Mouse (Mus musculus) left cerebral cortex, adult 2 months (tissue): ENCODE measurements around the gene Bcdin3d. TPM values are rescaled to one million over a fixed set of nuclear protein-coding genes. Genes with fewer than 3 reads are reported as not detected.

Source experiments
- DNase-seq, 2 experiments: peaks; one replicate each; pipeline ENCODE4 v3.0.0; 2021 to 2022; ENCODE audit warnings: low spot score in 2 of 2, mixed read lengths in 1 of 2; ENCODE audit errors: extremely low spot score in 1 of 2
- H3K27ac ChIP-seq: fragments of 200-600 bp; 2 replicates; pipeline ENCODE4 v1.8.1; 2022
- H3K4me3 ChIP-seq: fragments of 200-600 bp; 2 replicates; pipeline ENCODE4 v1.8.1; 2022
- CTCF ChIP-seq: fragments of 200-600 bp; IDR thresholded peaks from 2 replicates; pipeline ENCODE4 v1.8.1; 2022; ENCODE audit warnings: antibody characterized with exemption, mild to moderate bottlenecking, moderate library complexity
- intact Hi-C: fragments of 180-260 bp; cut with DNase I; formaldehyde crosslinking; loops from one replicate; pipeline ENCODE4 v1.15.1; 2025
- total RNA-seq, 2 experiments: library from RNA; stranded (reverse); gene quantifications; 2 replicates each; pipeline ENCODE4 v1.2.3; 2021

The Bcdin3d gene
- total RNA-seq, 2 experiments from 2014 or later, result 3.7 to 5.4 TPM

GRCm38 (mm10) chr15:99501292-99502260 is 27.0 kb upstream of the Bcdin3d start:
- intact Hi-C loops, result no loop called here
- Histone ChIP-seq H3K4me3 (no peak overlapping the region), H3K27ac (peak overlapping the region; percentile 81)
- TF ChIP-seq CTCF, result no peak
- peak; percentile 61 to 63 for DNase-seq

GRCm38 (mm10) chr15:99500320-99500719 is 25.8 kb upstream of the Bcdin3d start:
- Histone ChIP-seq H3K27ac (no peak overlapping the region), H3K4me3 (no peak overlapping the region)
- no peak for DNase-seq
- intact Hi-C loops, result no loop called here
- TF ChIP-seq CTCF, result no peak

GRCm38 (mm10) chr15:99499726-99500125 is 25.2 kb upstream of the Bcdin3d start:
- no peak for DNase-seq
- Histone ChIP-seq H3K4me3 (no peak overlapping the region), H3K27ac (peak overlapping the region; percentile 44; the same call in 1 of the 2 replicates)
- TF ChIP-seq CTCF, result no peak
- intact Hi-C loops, result loop anchor here (5.0 kb wide), 4 partner anchors 83 to 408 kb away; partner anchors contain the start of gene Cers5

- no peak for TF ChIP-seq CTCF
- intact Hi-C loops, result loop anchor here (5.0 kb wide), 4 partner anchors 84 to 409 kb away; partner anchors contain the start of gene Cers5
- no peak for DNase-seq
These were observed 24.3 kb upstream of the Bcdin3d start for GRCm38 (mm10) chr15:99498781-99499180.

GRCm38 (mm10) chr15:99498356-99498755 is 23.8 kb upstream of the Bcdin3d start:
- TF ChIP-seq CTCF, result no peak
- intact Hi-C loops, result loop anchor here (5.0 kb wide), 4 partner anchors 84 to 409 kb away; partner anchors contain the start of gene Cers5
- Histone ChIP-seq H3K27ac (peak overlapping the region; percentile 73), H3K4me3 (no peak overlapping the region)
- no peak for DNase-seq

More at GRCm38 (mm10) chr15:99498781-99499180, 24.3 kb upstream of the Bcdin3d start:
- H3K4me3 ChIP-seq, result no peak overlapping the region
- peak overlapping the region; percentile 73 for H3K27ac ChIP-seq

GRCm38 (mm10) chr15:99497527-99498242 is 23.2 kb upstream of the Bcdin3d start:
- Histone ChIP-seq H3K27ac (peak overlapping the region; percentile 89), H3K4me3 (0 out of 2 replicates have a peak overlapping the region, but pooled peaks have one; percentile 17)
- intact Hi-C loops, result loop anchor here (2.0 to 5.0 kb wide), 6 partner anchors 85 to 410 kb away; partner anchors contain the start of genes Asic1 and Cers5
- no peak for TF ChIP-seq CTCF
- peak; percentile 56 to 63 for DNase-seq

GRCm38 (mm10) chr15:99497061-99497460 is 22.5 kb upstream of the Bcdin3d start:
- DNase-seq, result peak; percentile 54 to 61
- no peak overlapping the region for H3K4me3 ChIP-seq
- H3K27ac ChIP-seq, result peak overlapping the region; percentile 89
- intact Hi-C loops, result loop anchor here (2.0 to 5.0 kb wide), 6 partner anchors 85 to 410 kb away; partner anchors contain the start of genes Asic1 and Cers5
- peak; percentile 81 for TF ChIP-seq CTCF

- Histone ChIP-seq H3K4me3 (no peak overlapping the region), H3K27ac (no peak overlapping the region)
- TF ChIP-seq CTCF, result no peak
- DNase-seq, result no peak
- intact Hi-C loops, result no loop called here
These were observed 10.2 kb upstream of the Bcdin3d start for GRCm38 (mm10) chr15:99484745-99485144.

- TF ChIP-seq CTCF, result no peak
- intact Hi-C loops, result no loop called here
- DNase-seq, result no peak
- H3K27ac ChIP-seq, result no peak overlapping the region
- H3K4me3 ChIP-seq, result no peak overlapping the region
These were observed 1.3 kb upstream of the Bcdin3d start for GRCm38 (mm10) chr15:99475814-99476213.

- peak; percentile 44 to 50 for DNase-seq
- H3K27ac ChIP-seq, result peak overlapping the region; percentile 90
- TF ChIP-seq CTCF, result no peak
- intact Hi-C loops, result loop anchor here (5.0 kb wide), 1 partner anchor 157 kb away; no protein-coding TSS in a partner anchor
- peak overlapping the region; percentile 91 for H3K4me3 ChIP-seq
These were observed 542 bp downstream of the Bcdin3d start for GRCm38 (mm10) chr15:99473801-99474575.

- H3K27ac ChIP-seq, result no peak overlapping the region
- no peak for TF ChIP-seq CTCF
- no peak for DNase-seq
- H3K4me3 ChIP-seq, result no peak overlapping the region
- intact Hi-C loops, result loop anchor here (5.0 kb wide), 1 partner anchor 156 kb away; no protein-coding TSS in a partner anchor
These were observed 1.6 kb downstream of the Bcdin3d start for GRCm38 (mm10) chr15:99472972-99473371.
